Mouse (Mus musculus) brain, embryonic 14.5 days (tissue): Measurements from ENCODE around the gene Eral1.

Experiments used
- CTCF ChIP-seq: fragments of 200-500 bp; IDR thresholded peaks from 2 replicates; pipeline ENCODE4 v1.5.1; 2012; ENCODE audit warnings: inconsistent platforms, mild to moderate bottlenecking, moderate library complexity, borderline replicate concordance; ENCODE audit not compliant: insufficient read depth, insufficient read length; ENCODE audit errors: extremely low read depth
- POLR2A ChIP-seq: fragments of 200-500 bp; IDR thresholded peaks from 2 replicates; pipeline ENCODE4 v1.6.1; 2012; ENCODE audit warnings: mild to moderate bottlenecking, inconsistent platforms, borderline replicate concordance; ENCODE audit not compliant: poor library complexity, insufficient read depth, insufficient read length, severe bottlenecking; ENCODE audit errors: extremely low read depth

DNA sequence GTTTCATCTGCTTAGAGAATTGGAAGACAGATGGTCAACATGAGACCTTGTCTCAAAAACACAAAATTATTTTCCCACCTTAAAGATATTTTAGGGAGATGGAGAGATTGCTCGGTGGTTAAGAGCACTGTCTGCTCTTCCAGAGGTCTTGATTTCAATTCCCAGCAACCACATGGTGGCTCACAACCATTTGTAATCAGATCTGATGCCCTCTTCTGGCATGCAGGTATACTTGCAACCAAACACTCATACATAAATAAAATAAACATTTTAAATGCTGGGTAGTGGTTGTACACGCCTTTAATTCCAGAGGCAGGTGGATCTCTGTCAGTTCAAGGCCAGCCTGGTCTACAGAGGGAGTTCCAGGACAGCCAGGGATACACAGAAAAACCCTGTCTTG is 39.3 kb downstream of the Eral1 start:
- TF ChIP-seq POLR2A (no peak), CTCF (peak; percentile 10; the same call in 1 of the 2 replicates)
